Mouse (Mus musculus): ENCODE results near the gene Cactin. TPM values are rescaled to one million over a fixed set of nuclear protein-coding genes. Genes with fewer than 3 reads are reported as not detected.

Gene Cactin
- total and polyA plus RNA-seq, 3 experiments = 15.4 to 18.0 (median 16.1) TPM

- no peak for DNase-seq
- TF ChIP-seq EP300 (IDR thresholded peaks at IDR 0.05; ENCODE audit: insufficient read depth, low read depth, low read length) = no peak
- TF ChIP-seq CTCF (IDR thresholded peaks at IDR 0.05) = no peak
- no peak for TF ChIP-seq POLR2A (IDR thresholded peaks at IDR 0.05; ENCODE audit: insufficient read depth, low read depth, low read length)
- Histone ChIP-seq H3K36me3 (ENCODE audit: control insufficient read depth, insufficient read depth, low read length) (no peaks in the 10 kb centered on the region; the same call in 1 of the 2 replicates), H3K4me3 (peak overlapping the region; percentile 79; the same call in 1 of the 2 replicates), H3K27me3 (ENCODE audit: control insufficient read depth, insufficient read depth, low read length) (no peaks in the 10 kb centered on the region), H3K79me2 (replicated peaks; ENCODE audit: control insufficient read depth, insufficient read depth, low read length) (no peaks in the 10 kb centered on the region; the same call in 1 of the 2 replicates), H3K27ac (no peak overlapping the region), H3K9ac (ENCODE audit: low read depth, low read length) (no peak overlapping the region), H3K4me1 (ENCODE audit: control insufficient read depth, insufficient read depth, low read length) (peaks cover 13% of the 10 kb centered on the region)
- 81% methylated on average over 27 of the region's 27 CpGs for WGBS
- intact Hi-C loops (cut with DNase I) = no loop called here
These were observed 1.5 kb downstream of the Cactin start for GRCm38 (mm10) chr10:81322444-81322843.

GRCm38 (mm10) chr10:81323141-81323775 is 2.4 kb downstream of the Cactin start:
- DNase-seq = no peak
- WGBS = 86% methylated on average over 23 of the region's 23 CpGs
- TF ChIP-seq POLR2A (IDR thresholded peaks at IDR 0.05; ENCODE audit: insufficient read depth, low read depth, low read length) (no peak), CTCF (IDR thresholded peaks at IDR 0.05) (no peak), EP300 (IDR thresholded peaks at IDR 0.05; ENCODE audit: insufficient read depth, low read depth, low read length) (no peak)
- Histone ChIP-seq H3K4me1 (ENCODE audit: control insufficient read depth, insufficient read depth, low read length) (peaks cover 18% of the 10 kb centered on the region), H3K4me3 (no peak overlapping the region), H3K27ac (no peak overlapping the region), H3K9ac (ENCODE audit: low read depth, low read length) (no peak overlapping the region), H3K36me3 (ENCODE audit: control insufficient read depth, insufficient read depth, low read length) (no peaks in the 10 kb centered on the region; the same call in 1 of the 2 replicates), H3K27me3 (ENCODE audit: control insufficient read depth, insufficient read depth, low read length) (no peaks in the 10 kb centered on the region), H3K79me2 (replicated peaks; ENCODE audit: control insufficient read depth, insufficient read depth, low read length) (no peaks in the 10 kb centered on the region; the same call in 1 of the 2 replicates)
- intact Hi-C loops (cut with DNase I) = no loop called here

- no peaks in the 10 kb centered on the region for H3K27me3 ChIP-seq (ENCODE audit: control insufficient read depth, insufficient read depth, low read length)
- no peak overlapping the region for H3K9ac ChIP-seq (ENCODE audit: low read depth, low read length)
- WGBS = 89% methylated on average over 18 of the region's 18 CpGs
- no peaks in the 10 kb centered on the region; the same call in 1 of the 2 replicates for H3K36me3 ChIP-seq (ENCODE audit: control insufficient read depth, insufficient read depth, low read length)
- H3K4me3 ChIP-seq = no peak overlapping the region
- H3K27ac ChIP-seq = no peak overlapping the region
- TF ChIP-seq CTCF (IDR thresholded peaks at IDR 0.05) = no peak
- TF ChIP-seq EP300 (IDR thresholded peaks at IDR 0.05; ENCODE audit: insufficient read depth, low read depth, low read length) = no peak
- no peak for TF ChIP-seq POLR2A (IDR thresholded peaks at IDR 0.05; ENCODE audit: insufficient read depth, low read depth, low read length)
- no peaks in the 10 kb centered on the region; the same call in 1 of the 2 replicates for H3K79me2 ChIP-seq (replicated peaks; ENCODE audit: control insufficient read depth, insufficient read depth, low read length)
- H3K4me1 ChIP-seq (ENCODE audit: control insufficient read depth, insufficient read depth, low read length) = peaks cover 23% of the 10 kb centered on the region
- intact Hi-C loops (cut with DNase I) = no loop called here
- DNase-seq = no peak
These were observed 3.1 kb downstream of the Cactin start for GRCm38 (mm10) chr10:81323791-81324530.

GRCm38 (mm10) chr10:81325176-81325575 is 4.3 kb downstream of the Cactin start:
- WGBS = 94% methylated on average over 21 of the region's 21 CpGs
- H3K27ac ChIP-seq = no peak overlapping the region
- DNase-seq = no peak
- no peak overlapping the region for H3K4me3 ChIP-seq
- no peak for TF ChIP-seq POLR2A (IDR thresholded peaks at IDR 0.05; ENCODE audit: insufficient read depth, low read depth, low read length)
- TF ChIP-seq EP300 (IDR thresholded peaks at IDR 0.05; ENCODE audit: insufficient read depth, low read depth, low read length) = no peak
- TF ChIP-seq CTCF (IDR thresholded peaks at IDR 0.05) = no peak
- peaks cover 29% of the 10 kb centered on the region for H3K4me1 ChIP-seq (ENCODE audit: control insufficient read depth, insufficient read depth, low read length)
- no peak overlapping the region for H3K9ac ChIP-seq (ENCODE audit: low read depth, low read length)
- no peaks in the 10 kb centered on the region; the same call in 1 of the 2 replicates for H3K79me2 ChIP-seq (replicated peaks; ENCODE audit: control insufficient read depth, insufficient read depth, low read length)
- H3K36me3 ChIP-seq (ENCODE audit: control insufficient read depth, insufficient read depth, low read length) = no peaks in the 10 kb centered on the region; the same call in 1 of the 2 replicates
- H3K27me3 ChIP-seq (ENCODE audit: control insufficient read depth, insufficient read depth, low read length) = no peaks in the 10 kb centered on the region
- intact Hi-C loops (cut with DNase I) = no loop called here

- intact Hi-C loops (cut with DNase I) = no loop called here
- WGBS = 85% methylated on average over 18 of the region's 18 CpGs
- H3K4me3 ChIP-seq = no peak overlapping the region
- DNase-seq = no peak
- TF ChIP-seq CTCF (IDR thresholded peaks at IDR 0.05) (no peak), EP300 (IDR thresholded peaks at IDR 0.05; ENCODE audit: insufficient read depth, low read depth, low read length) (no peak), POLR2A (IDR thresholded peaks at IDR 0.05; ENCODE audit: insufficient read depth, low read depth, low read length) (no peak)
- H3K36me3 ChIP-seq (ENCODE audit: control insufficient read depth, insufficient read depth, low read length) = no peaks in the 10 kb centered on the region; the same call in 1 of the 2 replicates
- no peaks in the 10 kb centered on the region for H3K27me3 ChIP-seq (ENCODE audit: control insufficient read depth, insufficient read depth, low read length)
- H3K79me2 ChIP-seq (replicated peaks; ENCODE audit: control insufficient read depth, insufficient read depth, low read length) = no peaks in the 10 kb centered on the region; the same call in 1 of the 2 replicates
- H3K9ac ChIP-seq (ENCODE audit: low read depth, low read length) = no peak overlapping the region
- H3K4me1 ChIP-seq (ENCODE audit: control insufficient read depth, insufficient read depth, low read length) = peaks cover 32% of the 10 kb centered on the region
- peak overlapping the region; percentile 86 for H3K27ac ChIP-seq
These were observed 4.9 kb downstream of the Cactin start for GRCm38 (mm10) chr10:81325781-81326180.

Measured in heart, adult 2 months (tissue).